Mouse (Mus musculus): ENCODE data around the gene Cyth1. TPM values are rescaled to one million over a fixed set of nuclear protein-coding genes. Genes with fewer than 3 reads are reported as not detected.
A peak's percentile ranks its signal among the peaks of the same experiment; 100 is the strongest.

Cyth1 gene
- polyA plus RNA-seq, 1 experiment = 19.5 TPM

GRCm38 (mm10) chr11:118145771-118146351, 102.5 kb downstream of the Cyth1 start:
- TF ChIP-seq CTCF (conservative IDR thresholded peaks at IDR 0.05; ENCODE audit: insufficient read depth, insufficient read length, low read depth, low read length) = no peak
- TF ChIP-seq POLR2A (IDR thresholded peaks at IDR 0.05; ENCODE audit: low read depth, low read length) = peak; percentile 38
- no peaks in the 10 kb centered on the region for H3K4me1 ChIP-seq (ENCODE audit: control insufficient read depth, insufficient read depth, low read length)
- H3K27ac ChIP-seq (ENCODE audit: insufficient read depth, low read depth, low read length) = peak overlapping the region; percentile 82
- no peaks in the 10 kb centered on the region for H3K27me3 ChIP-seq (replicated peaks; ENCODE audit: control insufficient read depth, insufficient read depth, low read length)
- DNase-seq = peak; percentile 81
- no peaks in the 10 kb centered on the region for H3K36me3 ChIP-seq (ENCODE audit: control insufficient read depth, insufficient read depth, low read length)
- H3K4me3 ChIP-seq (ENCODE audit: insufficient read depth, low read depth, low read length) = peak overlapping the region; percentile 46
- WGBS = 49% methylated on average over 16 of the region's 16 CpGs

- TF ChIP-seq CTCF (conservative IDR thresholded peaks at IDR 0.05; ENCODE audit: insufficient read depth, insufficient read length, low read depth, low read length) = no peak
- no peak for TF ChIP-seq POLR2A (IDR thresholded peaks at IDR 0.05; ENCODE audit: low read depth, low read length)
- Histone ChIP-seq H3K4me1 (ENCODE audit: control insufficient read depth, insufficient read depth, low read length) (no peaks in the 10 kb centered on the region), H3K36me3 (ENCODE audit: control insufficient read depth, insufficient read depth, low read length) (no peaks in the 10 kb centered on the region), H3K27ac (ENCODE audit: insufficient read depth, low read depth, low read length) (no peak overlapping the region), H3K27me3 (replicated peaks; ENCODE audit: control insufficient read depth, insufficient read depth, low read length) (no peaks in the 10 kb centered on the region), H3K4me3 (ENCODE audit: insufficient read depth, low read depth, low read length) (no peak overlapping the region)
- DNase-seq = no peak
- 87% methylated on average over 4 of the region's 4 CpGs for WGBS
These were observed 103.3 kb downstream of the Cyth1 start for GRCm38 (mm10) chr11:118145092-118145491.

- no peaks in the 10 kb centered on the region for H3K4me1 ChIP-seq (ENCODE audit: control insufficient read depth, insufficient read depth, low read length)
- 90% methylated on average over 4 of the region's 4 CpGs for WGBS
- no peaks in the 10 kb centered on the region for H3K27me3 ChIP-seq (replicated peaks; ENCODE audit: control insufficient read depth, insufficient read depth, low read length)
- TF ChIP-seq POLR2A (IDR thresholded peaks at IDR 0.05; ENCODE audit: low read depth, low read length) = no peak
- TF ChIP-seq CTCF (conservative IDR thresholded peaks at IDR 0.05; ENCODE audit: insufficient read depth, insufficient read length, low read depth, low read length) = no peak
- no peak overlapping the region for H3K4me3 ChIP-seq (ENCODE audit: insufficient read depth, low read depth, low read length)
- DNase-seq = no peak
- H3K27ac ChIP-seq (ENCODE audit: insufficient read depth, low read depth, low read length) = no peak overlapping the region
- no peaks in the 10 kb centered on the region for H3K36me3 ChIP-seq (ENCODE audit: control insufficient read depth, insufficient read depth, low read length)
These were observed 104.7 kb downstream of the Cyth1 start for GRCm38 (mm10) chr11:118143731-118144130.

- DNase-seq = no peak
- Histone ChIP-seq H3K4me3 (ENCODE audit: insufficient read depth, low read depth, low read length) (no peak overlapping the region), H3K4me1 (ENCODE audit: control insufficient read depth, insufficient read depth, low read length) (no peaks in the 10 kb centered on the region), H3K36me3 (ENCODE audit: control insufficient read depth, insufficient read depth, low read length) (no peaks in the 10 kb centered on the region), H3K27ac (ENCODE audit: insufficient read depth, low read depth, low read length) (no peak overlapping the region), H3K27me3 (replicated peaks; ENCODE audit: control insufficient read depth, insufficient read depth, low read length) (no peaks in the 10 kb centered on the region)
- 51% methylated on average over 7 of the region's 7 CpGs for WGBS
- TF ChIP-seq CTCF (conservative IDR thresholded peaks at IDR 0.05; ENCODE audit: insufficient read depth, insufficient read length, low read depth, low read length) (no peak), POLR2A (IDR thresholded peaks at IDR 0.05; ENCODE audit: low read depth, low read length) (no peak)
These were observed 105.7 kb downstream of the Cyth1 start for GRCm38 (mm10) chr11:118142547-118143165.

- Histone ChIP-seq H3K4me1 (ENCODE audit: control insufficient read depth, insufficient read depth, low read length) (no peaks in the 10 kb centered on the region), H3K36me3 (ENCODE audit: control insufficient read depth, insufficient read depth, low read length) (no peaks in the 10 kb centered on the region), H3K27ac (ENCODE audit: insufficient read depth, low read depth, low read length) (no peak overlapping the region), H3K4me3 (ENCODE audit: insufficient read depth, low read depth, low read length) (no peak overlapping the region), H3K27me3 (replicated peaks; ENCODE audit: control insufficient read depth, insufficient read depth, low read length) (no peaks in the 10 kb centered on the region)
- TF ChIP-seq CTCF (conservative IDR thresholded peaks at IDR 0.05; ENCODE audit: insufficient read depth, insufficient read length, low read depth, low read length) (no peak), POLR2A (IDR thresholded peaks at IDR 0.05; ENCODE audit: low read depth, low read length) (no peak)
- 75% methylated on average over 10 of the region's 10 CpGs for WGBS
- DNase-seq = no peak
These were observed 107.4 kb downstream of the Cyth1 start for GRCm38 (mm10) chr11:118140771-118141565.

GRCm38 (mm10) chr11:118138347-118138746, 110.0 kb downstream of the Cyth1 start:
- WGBS = over 99% methylated on average over 6 of the region's 6 CpGs

GRCm38 (mm10) chr11:118136172-118136632, 112.2 kb downstream of the Cyth1 start:
- no peaks in the 10 kb centered on the region for H3K27me3 ChIP-seq (replicated peaks; ENCODE audit: control insufficient read depth, insufficient read depth, low read length)
- no peak overlapping the region for H3K4me3 ChIP-seq (ENCODE audit: insufficient read depth, low read depth, low read length)
- WGBS = 35% methylated on average over 5 of the region's 5 CpGs
- H3K4me1 ChIP-seq (ENCODE audit: control insufficient read depth, insufficient read depth, low read length) = no peaks in the 10 kb centered on the region
- TF ChIP-seq POLR2A (IDR thresholded peaks at IDR 0.05; ENCODE audit: low read depth, low read length) (no peak), CTCF (conservative IDR thresholded peaks at IDR 0.05; ENCODE audit: insufficient read depth, insufficient read length, low read depth, low read length) (no peak)
- H3K27ac ChIP-seq (ENCODE audit: insufficient read depth, low read depth, low read length) = no peak overlapping the region
- H3K36me3 ChIP-seq (ENCODE audit: control insufficient read depth, insufficient read depth, low read length) = no peaks in the 10 kb centered on the region
- DNase-seq = no peak

More at GRCm38 (mm10) chr11:118138347-118138746, 110.0 kb downstream of the Cyth1 start:
- DNase-seq = no peak
- no peak overlapping the region for H3K4me3 ChIP-seq (ENCODE audit: insufficient read depth, low read depth, low read length)
- H3K4me1 ChIP-seq (ENCODE audit: control insufficient read depth, insufficient read depth, low read length) = no peaks in the 10 kb centered on the region
- H3K27me3 ChIP-seq (replicated peaks; ENCODE audit: control insufficient read depth, insufficient read depth, low read length) = no peaks in the 10 kb centered on the region
- no peak overlapping the region for H3K27ac ChIP-seq (ENCODE audit: insufficient read depth, low read depth, low read length)
- no peak for TF ChIP-seq CTCF (conservative IDR thresholded peaks at IDR 0.05; ENCODE audit: insufficient read depth, insufficient read length, low read depth, low read length)
- no peak for TF ChIP-seq POLR2A (IDR thresholded peaks at IDR 0.05; ENCODE audit: low read depth, low read length)
- H3K36me3 ChIP-seq (ENCODE audit: control insufficient read depth, insufficient read depth, low read length) = no peaks in the 10 kb centered on the region

Measured in kidney, adult 2 months (tissue).